Mouse (Mus musculus) hindbrain, postnatal 0 days (tissue): Measurements from ENCODE around the gene Pdzk1ip1. TPM values are rescaled to one million over a fixed set of nuclear protein-coding genes. Genes with fewer than 3 reads are reported as not detected.

Experiments
- ATAC-seq: fragments of 200-750 bp; cut with Nextera tagmentation; 2 replicates; pipeline ENCODE4 v1.8.0; 2017; ENCODE audit warnings: mild to moderate bottlenecking, moderate TSS enrichment, moderate library complexity
- DNase-seq: peaks from one replicate; pipeline ENCODE4 v3.0.0-alpha.2; 2015; ENCODE audit warnings: low spot score
- H3K27ac ChIP-seq: fragments of 300-500 bp; sonication (generic); 2 replicates; pipeline ENCODE4 v1.5.1; 2014; ENCODE audit warnings: mild to moderate bottlenecking
- H3K27me3 ChIP-seq: fragments of 300-500 bp; sonication (generic); 2 replicates; pipeline ENCODE4 v1.6.1; 2014; ENCODE audit warnings: low read length, mixed read lengths; ENCODE audit not compliant: insufficient read depth
- H3K36me3 ChIP-seq: fragments of 300-500 bp; sonication (generic); 2 replicates; pipeline ENCODE4 v1.6.1; 2014; ENCODE audit warnings: low read length, mixed read lengths; ENCODE audit not compliant: insufficient read depth
- H3K4me1 ChIP-seq: fragments of 300-500 bp; sonication (generic); 2 replicates; pipeline ENCODE4 v1.6.1; 2014; ENCODE audit warnings: antibody characterized with exemption, low read length, mixed read lengths; ENCODE audit not compliant: insufficient read depth
- H3K4me2 ChIP-seq: fragments of 300-500 bp; sonication (generic); 2 replicates; pipeline ENCODE4 v1.6.1; 2014; ENCODE audit warnings: low read depth, mild to moderate bottlenecking, low read length, moderate library complexity, mixed read lengths
- H3K4me3 ChIP-seq: fragments of 300-500 bp; sonication (generic); 2 replicates; pipeline ENCODE4 v1.5.1; 2014; ENCODE audit warnings: low read length
- H3K9ac ChIP-seq: fragments of 300-500 bp; sonication (generic); replicated peaks from 2 replicates; pipeline ENCODE4 v1.6.1; 2014; ENCODE audit warnings: mild to moderate bottlenecking, low read length, moderate library complexity, mixed read lengths
- H3K9me3 ChIP-seq: fragments of 300-500 bp; sonication (generic); 2 replicates; pipeline ENCODE4 v1.6.1; 2016; ENCODE audit warnings: low read length, mixed read lengths
- CTCF ChIP-seq: IDR thresholded peaks from 2 replicates; pipeline ENCODE4 v1.5.1; 2016; ENCODE audit warnings: antibody characterized with exemption, control low read depth, low read depth
- WGBS: fragments of 180-500 bp; shearing (Covaris S2); extraction: QIAGEN DNeasy Blood & Tissue Kit; methylation state at CpG from one replicate; pipeline ENCODE4 v1.1.7; 2014; 5-methylcytosine and 5-hydroxymethylcytosine counted together
- polyA plus RNA-seq: library from polyadenylated mRNA; unstranded; fragments of >200 nt; fragmentation: Nextera tagmentation; extraction: Ambion mirVana; gene quantifications from 2 replicates; pipeline ENCODE4 v1.2.1, GENCODE M21; 2015
- total RNA-seq: library from RNA; depleted of rRNA; stranded (reverse); fragments of >200 nt; gene quantifications from 2 replicates; pipeline ENCODE4 v1.2.3, GENCODE M21; 2014; rRNA removed

The Pdzk1ip1 gene
- total RNA-seq: 0.58 and 5.2 TPM in 2 replicates
- 4.2 and 4.9 TPM in 2 replicates for polyA plus RNA-seq

GRCm38 (mm10) chr4:115088611-115089338 is at the start of gene Pdzk1ip1:
Pdzk1ip1 (plus strand) TSS chr4:115088708.
- TF ChIP-seq CTCF: no peak
- Histone ChIP-seq H3K36me3 (no peaks in the 10 kb centered on the region), H3K27ac (no peak within 1 kb of the TSS), H3K27me3 (peaks cover 12% of the 10 kb centered on the region), H3K4me1 (no peaks in the 10 kb centered on the region), H3K4me2 (peak within 1 kb of the TSS; percentile 13; the same call in 1 of the 2 replicates), H3K4me3 (no peak within 1 kb of the TSS), H3K9ac (no peak within 1 kb of the TSS), H3K9me3 (no peaks in the 10 kb centered on the region)
- DNase-seq: no peak
- 23% methylated on average over 11 of the region's 11 CpGs for WGBS
- no peak for ATAC-seq

GRCm38 (mm10) chr4:115045621-115046020 is 42.9 kb upstream of the Pdzk1ip1 start:
- no peaks in the 10 kb centered on the region for H3K9me3 ChIP-seq
- ATAC-seq (no peak), DNase-seq (no peak)
- no peak overlapping the region for H3K4me2 ChIP-seq
- H3K4me1 ChIP-seq: no peaks in the 10 kb centered on the region
- no peak overlapping the region for H3K4me3 ChIP-seq
- no peak overlapping the region for H3K9ac ChIP-seq
- H3K36me3 ChIP-seq: no peaks in the 10 kb centered on the region
- WGBS: 82% methylated on average over 3 of the region's 3 CpGs
- H3K27me3 ChIP-seq: peaks cover 16% of the 10 kb centered on the region
- no peak for TF ChIP-seq CTCF
- no peak overlapping the region for H3K27ac ChIP-seq

- H3K4me3 ChIP-seq: no peak overlapping the region
- peaks cover 5% of the 10 kb centered on the region for H3K4me1 ChIP-seq
- H3K9me3 ChIP-seq: no peaks in the 10 kb centered on the region
- H3K27ac ChIP-seq: no peak overlapping the region
- ATAC-seq (no peak), DNase-seq (peak; percentile 38)
- H3K9ac ChIP-seq: no peak overlapping the region
- H3K27me3 ChIP-seq: peaks cover 35% of the 10 kb centered on the region
- H3K4me2 ChIP-seq: no peak overlapping the region
- WGBS: 6% methylated on average over 5 of the region's 5 CpGs
- TF ChIP-seq CTCF: peak; percentile 61
- H3K36me3 ChIP-seq: no peaks in the 10 kb centered on the region
Observed at GRCm38 (mm10) chr4:115047750-115048149, 40.8 kb upstream of the Pdzk1ip1 start.

- peaks cover 5% of the 10 kb centered on the region for H3K4me1 ChIP-seq
- H3K9ac ChIP-seq: no peak overlapping the region
- peaks cover 35% of the 10 kb centered on the region for H3K27me3 ChIP-seq
- WGBS: 69% methylated on average over 8 of the region's 8 CpGs
- H3K9me3 ChIP-seq: no peaks in the 10 kb centered on the region
- TF ChIP-seq CTCF: no peak
- no peak overlapping the region for H3K4me2 ChIP-seq
- ATAC-seq (no peak), DNase-seq (no peak)
- H3K27ac ChIP-seq: no peak overlapping the region
- H3K4me3 ChIP-seq: no peak overlapping the region
- no peaks in the 10 kb centered on the region for H3K36me3 ChIP-seq
Observed at GRCm38 (mm10) chr4:115048190-115048589, 40.3 kb upstream of the Pdzk1ip1 start.

- H3K4me2 ChIP-seq: no peak overlapping the region
- no peak for TF ChIP-seq CTCF
- DNase-seq (no peak), ATAC-seq (no peak)
- no peak overlapping the region for H3K9ac ChIP-seq
- H3K27me3 ChIP-seq: peaks cover 56% of the 10 kb centered on the region
- H3K4me1 ChIP-seq: peaks cover 5% of the 10 kb centered on the region
- H3K27ac ChIP-seq: no peak overlapping the region
- H3K4me3 ChIP-seq: no peak overlapping the region
- H3K9me3 ChIP-seq: no peaks in the 10 kb centered on the region
- no peaks in the 10 kb centered on the region for H3K36me3 ChIP-seq
- WGBS: 78% methylated on average over 5 of the region's 5 CpGs
Observed at GRCm38 (mm10) chr4:115051245-115051644, 37.3 kb upstream of the Pdzk1ip1 start.

- no peak for TF ChIP-seq CTCF
- H3K4me3 ChIP-seq: peak overlapping the region; percentile 16
- ATAC-seq: peak; percentile 48; the same call in 1 of the 2 replicates
Observed at GRCm38 (mm10) chr4:115052343-115053005, 36.0 kb upstream of the Pdzk1ip1 start.

More at GRCm38 (mm10) chr4:115052343-115053005, 36.0 kb upstream of the Pdzk1ip1 start:
- DNase-seq: peak; percentile 38
- Histone ChIP-seq H3K27me3 (peaks cover 57% of the 10 kb centered on the region), H3K4me1 (peaks cover 5% of the 10 kb centered on the region), H3K4me2 (peak overlapping the region; percentile 48), H3K27ac (no peak overlapping the region), H3K36me3 (no peaks in the 10 kb centered on the region), H3K9ac (no peak overlapping the region; the same call in 1 of the 2 replicates), H3K9me3 (no peaks in the 10 kb centered on the region)
- WGBS: 1% methylated on average over 36 of the region's 36 CpGs
